Mouse (Mus musculus) megakaryocyte-erythroid progenitor cell, adult 5-6 weeks (primary cell): ENCODE results near the gene Doc2a. TPM values are rescaled to one million over a fixed set of nuclear protein-coding genes. Genes with fewer than 3 reads are reported as not detected.

Experiments
- total RNA-seq, 2 experiments: library from RNA; stranded (forward) in 1 of 2; stranded (reverse) in 1 of 2; fragments of 200-1000, 215-1000 nt in 1 of 2; fragments of >200 nt in 1 of 2; fragmentation: Nextera tagmentation in 1 of 2; gene quantifications; 2 replicates each; pipeline ENCODE4 v1.2.3; 2014 to 2017

Doc2a gene
- total RNA-seq, 2 experiments from 2014 or later, result not detected

Other genes starting within 250 kb of the Doc2a start
Only the 30 nearest of the 31 such genes appear.
- gene Nupr1, start 216.6 kb upstream of the Doc2a start, total RNA-seq (2014; fragmentation: Nextera tagmentation), result 6.3 TPM in 1 of 2 replicates, not detected in the other
- gene Nupr1, start 216.6 kb upstream of the Doc2a start, total RNA-seq (2017), result 2.7 and 9.9 TPM in 2 replicates
- 100 and 125 TPM in 2 replicates for gene Sgf29, start 198.1 kb upstream of the Doc2a start, total RNA-seq (2014; fragmentation: Nextera tagmentation)
- 37.4 and 51.0 TPM in 2 replicates for gene Sgf29, start 198.1 kb upstream of the Doc2a start, total RNA-seq (2017)
- gene Sult1a1, start 171.0 kb upstream of the Doc2a start, total RNA-seq (2014; fragmentation: Nextera tagmentation), result not detected in 2 replicates
- gene Sult1a1, start 171.0 kb upstream of the Doc2a start, total RNA-seq (2017), result not detected in 2 replicates
- gene Bola2, start 152.0 kb upstream of the Doc2a start, total RNA-seq (2014; fragmentation: Nextera tagmentation), result 212 and 218 TPM in 2 replicates
- gene Bola2, start 152.0 kb upstream of the Doc2a start, total RNA-seq (2017), result 107 and 179 TPM in 2 replicates
- gene Slx1b, start 151.6 kb upstream of the Doc2a start, total RNA-seq (2014; fragmentation: Nextera tagmentation), result 3.7 and 9.3 TPM in 2 replicates
- 2.9 and 3.0 TPM in 2 replicates for gene Slx1b, start 151.6 kb upstream of the Doc2a start, total RNA-seq (2017)
- 31.8 and 35.5 TPM in 2 replicates for gene Coro1a, start 139.6 kb upstream of the Doc2a start, total RNA-seq (2014; fragmentation: Nextera tagmentation)
- gene Coro1a, start 139.6 kb upstream of the Doc2a start, total RNA-seq (2017), result 40.7 and 41.2 TPM in 2 replicates
- 41.0 and 45.1 TPM in 2 replicates for gene Mapk3, start 87.8 kb upstream of the Doc2a start, total RNA-seq (2014; fragmentation: Nextera tagmentation)
- gene Mapk3, start 87.8 kb upstream of the Doc2a start, total RNA-seq (2017), result 17.5 and 20.1 TPM in 2 replicates
- gene Gdpd3, start 81.1 kb upstream of the Doc2a start, total RNA-seq (2014; fragmentation: Nextera tagmentation), result 0.26 and 2.5 TPM in 2 replicates
- gene Gdpd3, start 81.1 kb upstream of the Doc2a start, total RNA-seq (2017), result 0.09 TPM in 1 of 2 replicates, not detected in the other
- gene Ypel3, start 70.5 kb upstream of the Doc2a start, total RNA-seq (2014; fragmentation: Nextera tagmentation), result 26.6 and 40.6 TPM in 2 replicates
- gene Ypel3, start 70.5 kb upstream of the Doc2a start, total RNA-seq (2017), result 20.2 and 22.6 TPM in 2 replicates
- gene Tbx6, start 65.9 kb upstream of the Doc2a start, total RNA-seq (2014; fragmentation: Nextera tagmentation), result 0.69 and 3.1 TPM in 2 replicates
- not detected in 2 replicates for gene Tbx6, start 65.9 kb upstream of the Doc2a start, total RNA-seq (2017)
- 176 and 189 TPM in 2 replicates for gene Ppp4c, start 54.9 kb upstream of the Doc2a start, total RNA-seq (2014; fragmentation: Nextera tagmentation)
- 104 and 127 TPM in 2 replicates for gene Ppp4c, start 54.9 kb upstream of the Doc2a start, total RNA-seq (2017)
- 0.61 TPM in 1 of 2 replicates, not detected in the other for gene Fam57b, start 49.7 kb upstream of the Doc2a start, total RNA-seq (2014; fragmentation: Nextera tagmentation)
- 0.42 TPM in 1 of 2 replicates, not detected in the other for gene Fam57b, start 49.7 kb upstream of the Doc2a start, total RNA-seq (2017)
- not detected in 2 replicates for gene 4930451I11Rik, start 15.8 kb upstream of the Doc2a start, total RNA-seq (2014; fragmentation: Nextera tagmentation)
- not detected in 2 replicates for gene 4930451I11Rik, start 15.8 kb upstream of the Doc2a start, total RNA-seq (2017)
- 51.6 and 123 TPM in 2 replicates for gene Hirip3, start 14.6 kb downstream of the Doc2a start, total RNA-seq (2014; fragmentation: Nextera tagmentation)
- gene Hirip3, start 14.6 kb downstream of the Doc2a start, total RNA-seq (2017), result 327 and 333 TPM in 2 replicates
- gene Ino80e, start 15.0 kb downstream of the Doc2a start, total RNA-seq (2014; fragmentation: Nextera tagmentation), result 124 and 132 TPM in 2 replicates
- 29.4 and 45.6 TPM in 2 replicates for gene Ino80e, start 15.0 kb downstream of the Doc2a start, total RNA-seq (2017)
- 36.1 and 44.2 TPM in 2 replicates for gene Taok2, start 37.3 kb downstream of the Doc2a start, total RNA-seq (2014; fragmentation: Nextera tagmentation)
- 22.1 and 25.1 TPM in 2 replicates for gene Taok2, start 37.3 kb downstream of the Doc2a start, total RNA-seq (2017)
- 22.0 and 27.2 TPM in 2 replicates for gene Tmem219, start 75.5 kb downstream of the Doc2a start, total RNA-seq (2014; fragmentation: Nextera tagmentation)
- gene Tmem219, start 75.5 kb downstream of the Doc2a start, total RNA-seq (2017), result 9.2 and 17.9 TPM in 2 replicates
- gene Kctd13, start 81.5 kb downstream of the Doc2a start, total RNA-seq (2014; fragmentation: Nextera tagmentation), result 14.0 and 18.6 TPM in 2 replicates
- 9.0 and 22.1 TPM in 2 replicates for gene Kctd13, start 81.5 kb downstream of the Doc2a start, total RNA-seq (2017)
- gene Asphd1, start 102.2 kb downstream of the Doc2a start, total RNA-seq (2014; fragmentation: Nextera tagmentation), result not detected in 2 replicates
- gene Asphd1, start 102.2 kb downstream of the Doc2a start, total RNA-seq (2017), result not detected in 2 replicates
- gene Sez6l2, start 103.1 kb downstream of the Doc2a start, total RNA-seq (2014; fragmentation: Nextera tagmentation), result 3.2 and 4.4 TPM in 2 replicates
- 0.76 TPM in 1 of 2 replicates, not detected in the other for gene Sez6l2, start 103.1 kb downstream of the Doc2a start, total RNA-seq (2017)
- gene Cdipt, start 128.5 kb downstream of the Doc2a start, total RNA-seq (2014; fragmentation: Nextera tagmentation), result 61.3 and 70.2 TPM in 2 replicates
- gene Cdipt, start 128.5 kb downstream of the Doc2a start, total RNA-seq (2017), result 31.8 and 49.8 TPM in 2 replicates
- not detected in 2 replicates for gene Cdiptos, start 128.7 kb downstream of the Doc2a start, total RNA-seq (2014; fragmentation: Nextera tagmentation)
- 0.23 TPM in 1 of 2 replicates, not detected in the other for gene Cdiptos, start 128.7 kb downstream of the Doc2a start, total RNA-seq (2017)
- 5.6 and 7.9 TPM in 2 replicates for gene Mvp, start 167.2 kb downstream of the Doc2a start, total RNA-seq (2014; fragmentation: Nextera tagmentation)
- 13.5 and 19.7 TPM in 2 replicates for gene Mvp, start 167.2 kb downstream of the Doc2a start, total RNA-seq (2017)
- gene Pagr1b, start 169.1 kb downstream of the Doc2a start, total RNA-seq (2014; fragmentation: Nextera tagmentation), result 0.66 TPM in 1 of 2 replicates, not detected in the other
- gene Pagr1b, start 169.1 kb downstream of the Doc2a start, total RNA-seq (2017), result 4.5 and 8.7 TPM in 2 replicates
- 62.5 and 66.9 TPM in 2 replicates for gene Pagr1a, start 169.9 kb downstream of the Doc2a start, total RNA-seq (2014; fragmentation: Nextera tagmentation)
- gene Pagr1a, start 169.9 kb downstream of the Doc2a start, total RNA-seq (2017), result 24.5 TPM in 1 of 2 replicates, not detected in the other
- gene Gm42742, start 173.7 kb downstream of the Doc2a start, total RNA-seq (2014; fragmentation: Nextera tagmentation), result 0.47 and 3.3 TPM in 2 replicates
- gene Gm42742, start 173.7 kb downstream of the Doc2a start, total RNA-seq (2017), result 22.6 TPM in 1 of 2 replicates, not detected in the other
- gene Prrt2, start 173.8 kb downstream of the Doc2a start, total RNA-seq (2014; fragmentation: Nextera tagmentation), result 0.74 and 2.0 TPM in 2 replicates
- gene Prrt2, start 173.8 kb downstream of the Doc2a start, total RNA-seq (2017), result 0.80 and 2.3 TPM in 2 replicates
- 256 and 270 TPM in 2 replicates for gene Maz, start 179.6 kb downstream of the Doc2a start, total RNA-seq (2014; fragmentation: Nextera tagmentation)
- 54.2 and 70.0 TPM in 2 replicates for gene Maz, start 179.6 kb downstream of the Doc2a start, total RNA-seq (2017)
- gene Kif22, start 195.1 kb downstream of the Doc2a start, total RNA-seq (2014; fragmentation: Nextera tagmentation), result 68.1 and 120 TPM in 2 replicates
- 56.1 and 67.7 TPM in 2 replicates for gene Kif22, start 195.1 kb downstream of the Doc2a start, total RNA-seq (2017)
- gene Zg16, start 239.9 kb downstream of the Doc2a start, total RNA-seq (2014; fragmentation: Nextera tagmentation), result 61.9 and 97.7 TPM in 2 replicates
- 27.8 and 47.2 TPM in 2 replicates for gene Zg16, start 239.9 kb downstream of the Doc2a start, total RNA-seq (2017)